Mouse (Mus musculus): ENCODE measurements around the gene Dnaaf5. TPM values are rescaled to one million over a fixed set of nuclear protein-coding genes. Genes with fewer than 3 reads are reported as not detected.

Dnaaf5 gene
- polyA plus RNA-seq, 1 experiment from 2014 or later: 5.3 TPM

DNA sequence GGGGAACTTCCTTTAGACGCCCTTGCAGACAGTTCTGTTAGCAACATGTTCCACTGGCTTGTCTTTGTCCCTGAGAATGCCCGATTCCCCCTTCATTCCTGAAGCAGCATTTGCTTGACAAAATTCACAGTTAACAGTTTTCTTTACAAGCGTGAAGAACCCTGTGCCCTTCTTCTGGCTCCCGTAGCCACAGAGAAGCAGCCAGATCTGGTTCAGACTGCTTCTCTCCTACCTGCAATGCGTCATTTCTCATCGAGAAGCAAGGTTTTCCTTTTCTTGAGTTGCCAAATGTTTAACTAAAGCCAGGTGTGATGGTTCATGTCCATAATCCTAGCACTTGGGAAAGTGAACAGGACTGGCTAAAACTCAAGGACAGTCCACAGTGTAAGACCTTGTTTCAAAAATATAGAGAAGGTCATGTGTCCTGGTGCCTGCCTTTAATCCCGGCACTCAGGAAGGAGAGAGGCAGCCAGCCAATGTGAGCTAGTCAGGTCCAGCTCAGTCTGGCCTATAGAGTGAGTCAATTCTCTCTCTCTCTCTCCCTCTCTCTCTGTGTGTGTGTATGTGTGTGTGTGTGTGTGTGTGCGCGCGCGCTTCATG is 3.4 kb upstream of the Dnaaf5 start:
- WGBS: 83% methylated on average over 11 of the region's 11 CpGs
- peak overlapping the region; percentile 8; the same call in 1 of the 2 replicates for H3K9ac ChIP-seq (ENCODE audit: low read depth, low read length)
- H3K4me1 ChIP-seq (replicated peaks; ENCODE audit: insufficient read depth, low read length): 0 out of 2 replicates have a peak, but pooled peaks cover 3% of the 10 kb centered on the region
- H3K36me3 ChIP-seq (ENCODE audit: insufficient read depth, low read length): no peaks in the 10 kb centered on the region
- no peak for DNase-seq (ENCODE audit: low spot score)
- no peak overlapping the region for H3K4me2 ChIP-seq (ENCODE audit: low read length)
- no peak for TF ChIP-seq CTCF (IDR thresholded peaks at IDR 0.05; ENCODE audit: low read depth)
- no peak overlapping the region for H3K4me3 ChIP-seq (replicated peaks; ENCODE audit: low read depth, low read length)
- no peak for ATAC-seq (replicated peaks; ENCODE audit: low FRiP score, low read depth)
- H3K27me3 ChIP-seq (ENCODE audit: insufficient read depth, low read length): no peaks in the 10 kb centered on the region
- no peaks in the 10 kb centered on the region for H3K9me3 ChIP-seq (replicated peaks; ENCODE audit: low read length)
- peak overlapping the region; percentile 72 for H3K27ac ChIP-seq

DNA sequence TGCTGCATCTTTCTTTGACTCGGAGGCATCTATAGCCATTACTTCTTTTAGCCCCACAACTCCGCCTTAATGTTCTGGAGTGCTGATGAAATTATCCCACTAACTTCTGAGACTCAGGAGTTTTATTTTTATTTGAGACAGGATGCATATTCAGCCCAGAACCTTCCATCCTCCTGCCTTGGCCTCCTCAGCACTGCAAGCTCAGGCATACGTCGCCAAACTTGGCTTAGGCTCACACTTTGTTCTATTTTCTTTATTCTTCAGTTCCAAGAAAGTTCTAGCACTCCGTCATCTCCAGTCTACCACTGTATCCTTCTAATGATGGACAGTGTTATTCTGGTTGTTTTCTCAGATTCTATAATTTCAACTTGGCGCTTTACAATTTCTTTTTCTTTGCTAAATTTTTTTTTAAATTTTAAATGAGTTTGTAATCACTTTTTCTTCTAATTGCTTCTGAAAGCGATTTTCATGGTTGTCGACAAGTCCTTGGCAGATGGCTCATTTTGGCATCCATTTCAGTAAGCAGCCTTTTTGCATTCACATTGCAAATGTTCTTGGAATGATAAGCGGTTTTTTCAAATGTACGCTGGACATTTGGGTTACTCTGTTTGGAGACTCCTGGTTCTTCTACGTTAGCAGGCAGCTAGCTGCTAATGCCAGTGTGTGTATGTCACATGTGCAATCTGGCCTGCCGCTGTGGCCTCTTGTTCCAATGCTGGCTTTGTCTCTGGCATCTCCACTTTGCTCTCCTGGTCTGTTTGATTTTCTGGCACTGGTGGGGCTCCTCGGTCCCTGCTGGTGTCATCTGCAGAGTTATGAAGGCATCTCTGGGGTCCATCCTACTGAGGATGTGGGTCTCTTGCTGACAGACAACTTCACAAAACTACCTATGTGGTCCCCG is 2.6 kb upstream of the Dnaaf5 start:
- H3K27me3 ChIP-seq (ENCODE audit: insufficient read depth, low read length): no peaks in the 10 kb centered on the region
- 0 out of 2 replicates have a peak, but pooled peaks cover 3% of the 10 kb centered on the region for H3K4me1 ChIP-seq (replicated peaks; ENCODE audit: insufficient read depth, low read length)
- no peaks in the 10 kb centered on the region for H3K9me3 ChIP-seq (replicated peaks; ENCODE audit: low read length)
- H3K9ac ChIP-seq (ENCODE audit: low read depth, low read length): no peak overlapping the region
- DNase-seq (ENCODE audit: low spot score): no peak
- no peak for TF ChIP-seq CTCF (IDR thresholded peaks at IDR 0.05; ENCODE audit: low read depth)
- H3K36me3 ChIP-seq (ENCODE audit: insufficient read depth, low read length): 0 out of 2 replicates have a peak, but pooled peaks cover 7% of the 10 kb centered on the region
- H3K4me3 ChIP-seq (replicated peaks; ENCODE audit: low read depth, low read length): no peak overlapping the region
- ATAC-seq (replicated peaks; ENCODE audit: low FRiP score, low read depth): no peak
- H3K4me2 ChIP-seq (ENCODE audit: low read length): no peak overlapping the region
- 91% methylated on average over 14 of the region's 14 CpGs for WGBS
- H3K27ac ChIP-seq: peak overlapping the region; percentile 72

DNA sequence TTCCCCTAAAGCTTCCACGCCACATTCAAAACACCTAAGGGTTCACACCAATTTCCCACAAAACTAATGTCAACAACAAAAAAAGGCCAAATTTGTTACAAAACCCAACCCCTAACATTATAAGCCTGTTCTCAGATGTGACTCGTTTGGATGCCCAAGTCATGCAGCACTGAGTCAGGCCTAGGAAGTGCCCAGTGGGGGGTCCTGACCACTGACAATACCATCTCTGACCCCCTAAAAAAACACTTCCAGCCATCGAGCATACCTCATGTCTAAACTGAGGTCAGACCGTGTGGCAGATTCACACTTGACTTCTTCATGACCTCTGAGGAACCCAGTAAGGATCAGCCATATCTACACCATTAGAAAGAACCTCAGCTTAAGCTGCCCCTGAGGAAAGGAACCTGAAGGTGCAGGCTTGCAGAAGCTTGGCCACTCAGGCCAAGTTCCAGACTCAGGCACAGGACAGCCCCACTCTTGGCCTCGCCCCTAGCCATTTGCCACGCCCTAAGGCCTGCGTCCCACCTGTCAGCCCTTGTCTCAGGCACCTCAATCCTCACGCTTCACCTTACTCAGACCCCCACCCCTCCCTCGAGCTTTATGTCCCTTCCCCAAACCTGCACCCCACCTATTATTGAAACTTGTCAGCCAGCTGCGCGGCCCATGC is 884 bp upstream of the Dnaaf5 start:
- TF ChIP-seq CTCF (IDR thresholded peaks at IDR 0.05; ENCODE audit: low read depth): no peak
- 19% methylated on average over 11 of the region's 11 CpGs for WGBS
- Histone ChIP-seq H3K9me3 (replicated peaks; ENCODE audit: low read length) (no peaks in the 10 kb centered on the region), H3K4me1 (replicated peaks; ENCODE audit: insufficient read depth, low read length) (0 out of 2 replicates have a peak, but pooled peaks cover 3% of the 10 kb centered on the region), H3K9ac (ENCODE audit: low read depth, low read length) (peak overlapping the region; percentile 31; the same call in 1 of the 2 replicates), H3K4me2 (ENCODE audit: low read length) (peak overlapping the region; percentile 45), H3K4me3 (replicated peaks; ENCODE audit: low read depth, low read length) (peak overlapping the region; percentile 68), H3K36me3 (ENCODE audit: insufficient read depth, low read length) (peaks cover 22% of the 10 kb centered on the region), H3K27me3 (ENCODE audit: insufficient read depth, low read length) (no peaks in the 10 kb centered on the region), H3K27ac (peak overlapping the region; percentile 65)
- ATAC-seq (replicated peaks; ENCODE audit: low FRiP score, low read depth) (peak; percentile 81), DNase-seq (ENCODE audit: low spot score) (no peak)

DNA sequence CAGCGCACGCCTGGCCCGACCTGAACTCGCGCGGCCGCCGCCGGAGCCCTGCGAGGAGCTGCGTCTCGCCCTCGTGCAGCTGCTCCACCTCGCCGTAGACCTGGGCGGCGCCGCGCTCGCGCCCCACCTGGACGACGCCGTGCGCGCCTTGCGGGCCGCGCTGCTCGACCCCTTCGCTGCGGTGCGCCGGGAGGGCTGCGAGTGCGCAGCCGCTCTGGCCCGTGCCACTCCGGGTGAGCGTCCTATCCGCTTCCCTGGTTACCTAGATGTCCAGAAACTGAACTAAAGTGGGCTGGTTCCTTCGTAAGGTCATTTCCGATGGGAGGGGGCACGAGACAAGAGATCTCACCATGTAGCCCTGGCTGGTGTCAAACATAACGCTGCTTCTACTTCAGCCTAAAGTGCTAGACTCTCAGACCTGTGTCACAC is 594 bp downstream of the Dnaaf5 start:
- Histone ChIP-seq H3K9me3 (replicated peaks; ENCODE audit: low read length) (no peaks in the 10 kb centered on the region), H3K36me3 (ENCODE audit: insufficient read depth, low read length) (peaks cover 34% of the 10 kb centered on the region), H3K4me1 (replicated peaks; ENCODE audit: insufficient read depth, low read length) (0 out of 2 replicates have a peak, but pooled peaks cover 3% of the 10 kb centered on the region), H3K9ac (ENCODE audit: low read depth, low read length) (peak overlapping the region; percentile 64), H3K27me3 (ENCODE audit: insufficient read depth, low read length) (no peaks in the 10 kb centered on the region), H3K4me2 (ENCODE audit: low read length) (peak overlapping the region; percentile 86), H3K27ac (peak overlapping the region; percentile 66), H3K4me3 (replicated peaks; ENCODE audit: low read depth, low read length) (peak overlapping the region; percentile 68)
- TF ChIP-seq CTCF (IDR thresholded peaks at IDR 0.05; ENCODE audit: low read depth): no peak
- under 1% methylated on average over 42 of the region's 45 CpGs for WGBS
- ATAC-seq (replicated peaks; ENCODE audit: low FRiP score, low read depth): no peak; the same call in none of the 2 replicates
- DNase-seq (ENCODE audit: low spot score): no peak

DNA sequence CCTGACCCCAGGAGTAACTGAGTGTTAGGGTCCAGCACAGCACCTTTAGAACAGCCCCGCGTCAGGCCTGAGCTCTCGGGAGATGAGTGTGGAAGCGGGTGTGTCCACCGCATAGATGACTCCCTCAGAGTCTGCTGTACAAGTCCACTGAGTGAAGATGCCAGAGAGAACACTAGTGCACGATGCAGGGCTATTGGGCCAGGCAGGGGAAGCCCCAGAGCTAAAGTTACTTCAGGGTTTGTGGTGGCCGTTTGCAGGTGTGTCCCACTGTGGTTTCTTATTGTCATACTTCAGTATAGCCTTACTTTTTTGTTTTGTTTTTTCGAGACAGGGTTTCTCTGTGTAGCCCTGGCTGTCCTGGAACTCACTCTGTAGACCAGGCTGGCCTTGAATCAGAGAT is 10.9 kb downstream of the Dnaaf5 start:
- WGBS: 88% methylated on average over 8 of the region's 8 CpGs

DNA sequence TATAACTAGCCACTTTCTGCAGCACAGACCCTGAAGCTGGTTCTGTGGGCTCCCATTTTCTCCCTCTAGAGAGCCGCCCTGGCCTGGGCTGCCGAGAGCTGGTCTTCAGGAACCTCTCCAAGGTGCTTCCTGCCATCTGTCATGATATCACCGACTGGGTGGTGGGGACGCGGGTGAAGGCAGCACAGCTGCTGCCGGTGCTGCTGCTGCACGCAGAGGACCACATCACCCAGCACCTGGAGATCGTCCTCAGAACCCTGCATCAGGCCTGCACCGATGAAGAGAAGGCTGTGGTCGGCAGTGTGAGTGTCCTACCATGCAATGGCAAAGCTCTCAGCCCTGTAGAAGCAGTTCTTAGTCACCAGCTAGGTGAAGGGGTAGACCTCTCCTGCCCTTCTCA is 11.6 kb downstream of the Dnaaf5 start:
- Histone ChIP-seq H3K4me3 (replicated peaks; ENCODE audit: low read depth, low read length) (no peak overlapping the region), H3K27me3 (ENCODE audit: insufficient read depth, low read length) (no peaks in the 10 kb centered on the region), H3K4me2 (ENCODE audit: low read length) (no peak overlapping the region), H3K4me1 (replicated peaks; ENCODE audit: insufficient read depth, low read length) (no peaks in the 10 kb centered on the region), H3K9me3 (replicated peaks; ENCODE audit: low read length) (no peaks in the 10 kb centered on the region), H3K9ac (ENCODE audit: low read depth, low read length) (no peak overlapping the region), H3K27ac (no peak overlapping the region), H3K36me3 (ENCODE audit: insufficient read depth, low read length) (peaks cover 28% of the 10 kb centered on the region)
- TF ChIP-seq CTCF (IDR thresholded peaks at IDR 0.05; ENCODE audit: low read depth): no peak
- no peak for ATAC-seq (replicated peaks; ENCODE audit: low FRiP score, low read depth)
- WGBS: 75% methylated on average over 10 of the region's 10 CpGs
- no peak for DNase-seq (ENCODE audit: low spot score)

More for the DNA sequence above, 10.9 kb downstream of the Dnaaf5 start:
- Histone ChIP-seq H3K27me3 (ENCODE audit: insufficient read depth, low read length) (no peaks in the 10 kb centered on the region), H3K27ac (no peak overlapping the region), H3K36me3 (ENCODE audit: insufficient read depth, low read length) (peaks cover 27% of the 10 kb centered on the region), H3K9me3 (replicated peaks; ENCODE audit: low read length) (no peaks in the 10 kb centered on the region), H3K4me3 (replicated peaks; ENCODE audit: low read depth, low read length) (no peak overlapping the region), H3K4me1 (replicated peaks; ENCODE audit: insufficient read depth, low read length) (no peaks in the 10 kb centered on the region), H3K4me2 (ENCODE audit: low read length) (no peak overlapping the region), H3K9ac (ENCODE audit: low read depth, low read length) (no peak overlapping the region)
- no peak for TF ChIP-seq CTCF (IDR thresholded peaks at IDR 0.05; ENCODE audit: low read depth)
- DNase-seq (ENCODE audit: low spot score) (no peak), ATAC-seq (replicated peaks; ENCODE audit: low FRiP score, low read depth) (no peak)

Measured in kidney, postnatal 0 days (tissue).